Mouse (Mus musculus): ENCODE data around the gene Slc7a6. TPM values are rescaled to one million over a fixed set of nuclear protein-coding genes. Genes with fewer than 3 reads are reported as not detected.

Gene Slc7a6
- 0.93 and 1.3 TPM in 2 replicates for polyA plus RNA-seq (2012; ENCODE audit: low replicate concordance)

GRCm38 (mm10) chr8:106168356-106169016, at the start of gene Slc7a6:
Gene Slc7a6 (plus strand): TSS chr8:106168857.

GRCm38 (mm10) chr8:106136156-106137130, 32.2 kb upstream of the Slc7a6 start, which contains the start of gene Esrp2:
Gene Esrp2 (minus strand): TSS chr8:106136974.

GRCm38 (mm10) chr8:106149801-106150652, 18.6 kb upstream of the Slc7a6 start, which contains the start of gene Pla2g15:
Gene Pla2g15 (plus strand): TSS chr8:106150399.

DNA sequence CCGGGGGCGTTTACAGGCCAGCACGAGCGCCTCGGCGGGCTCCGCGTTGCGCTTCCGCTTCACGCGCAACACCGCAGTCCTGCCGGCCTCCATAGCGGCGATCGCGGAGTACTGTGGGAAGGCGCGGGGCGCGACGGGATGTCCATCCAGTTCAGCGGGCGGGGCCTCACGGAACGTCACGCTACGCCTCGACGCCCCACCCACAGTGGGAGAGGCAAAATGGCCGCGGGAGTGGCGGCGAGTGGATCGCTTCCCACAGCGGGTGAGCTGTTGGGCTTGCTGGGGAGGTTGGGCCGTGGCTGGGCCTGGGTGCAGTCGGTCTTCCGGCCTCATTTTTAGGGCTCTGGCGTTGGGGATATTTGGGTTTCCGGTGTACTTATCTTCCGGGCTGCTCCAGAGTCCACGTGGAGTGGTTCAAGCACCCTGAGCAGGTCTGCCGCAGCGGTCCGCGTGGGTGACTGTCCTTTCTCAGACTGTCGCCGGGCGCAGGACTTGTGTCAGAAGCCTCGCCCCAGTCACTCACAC, 42.2 kb downstream of the Slc7a6 start, which contains the start of the genes Slc7a6os and Prmt7:
TSS of gene Slc7a6os (minus strand) at position 115 of the 525 bp plus-strand sequence.
TSS of gene Prmt7 (plus strand) at position 116 of the 525 bp plus-strand sequence.

Other genes with a start within 250 kb of the Slc7a6 start
- gene Ctrl, start 235.0 kb upstream of the Slc7a6 start, polyA plus RNA-seq (2012; ENCODE audit: low replicate concordance): 0.21 and 1.7 TPM in 2 replicates
- gene Psmb10, start 230.4 kb upstream of the Slc7a6 start, polyA plus RNA-seq (2012; ENCODE audit: low replicate concordance): 109 and 171 TPM in 2 replicates
- 1.2 and 4.9 TPM in 2 replicates for gene Lcat, start 225.5 kb upstream of the Slc7a6 start, polyA plus RNA-seq (2012; ENCODE audit: low replicate concordance)
- gene Slc12a4, start 202.8 kb upstream of the Slc7a6 start, polyA plus RNA-seq (2012; ENCODE audit: low replicate concordance): 28.3 and 35.5 TPM in 2 replicates
- not detected in 2 replicates for gene Dpep3, start 189.4 kb upstream of the Slc7a6 start, polyA plus RNA-seq (2012; ENCODE audit: low replicate concordance)
- 2.9 and 6.0 TPM in 2 replicates for gene Dus2, start 177.5 kb upstream of the Slc7a6 start, polyA plus RNA-seq (2012; ENCODE audit: low replicate concordance)
- not detected in 2 replicates for gene Dpep2nb, start 162.9 kb upstream of the Slc7a6 start, polyA plus RNA-seq (2012; ENCODE audit: low replicate concordance)
- 20.3 and 22.1 TPM in 2 replicates for gene Ddx28, start 157.0 kb upstream of the Slc7a6 start, polyA plus RNA-seq (2012; ENCODE audit: low replicate concordance)
- 11.8 and 20.8 TPM in 2 replicates for gene Nfatc3, start 110.0 kb upstream of the Slc7a6 start, polyA plus RNA-seq (2012; ENCODE audit: low replicate concordance)
- 0.09 TPM in 1 of 2 replicates, not detected in the other for gene Esrp2, start 31.9 kb upstream of the Slc7a6 start, polyA plus RNA-seq (2012; ENCODE audit: low replicate concordance)
- gene Pla2g15, start 18.5 kb upstream of the Slc7a6 start, polyA plus RNA-seq (2012; ENCODE audit: low replicate concordance): 9.8 and 15.4 TPM in 2 replicates
- 13.4 and 14.1 TPM in 2 replicates for gene Slc7a6os, start 42.1 kb downstream of the Slc7a6 start, polyA plus RNA-seq (2012; ENCODE audit: low replicate concordance)
- 3.3 and 44.3 TPM in 2 replicates for gene Prmt7, start 42.1 kb downstream of the Slc7a6 start, polyA plus RNA-seq (2012; ENCODE audit: low replicate concordance)
- gene Smpd3, start 169.1 kb downstream of the Slc7a6 start, polyA plus RNA-seq (2012; ENCODE audit: low replicate concordance): 0.20 and 0.36 TPM in 2 replicates
- 1.3 and 2.7 TPM in 2 replicates for gene Zfp90, start 246.5 kb downstream of the Slc7a6 start, polyA plus RNA-seq (2012; ENCODE audit: low replicate concordance)

Data from leukemia stem cell, adult 10-12 weeks (primary cell).